Mouse (Mus musculus) fat pad, adult 2 months (tissue): ENCODE measurements around the gene Rnasel.
"Not testable (repeated sequence)": the region's sequence is repeated elsewhere in the genome, so short reads cannot be mapped to it uniquely, and the experiment has no call there.

Experiments used
- DNase-seq: peaks from one replicate; pipeline ENCODE4 v3.0.0-alpha.2; 2011; ENCODE audit warnings: low read depth, low spot score; ENCODE audit errors: extremely low read depth

Rnasel gene

DNA sequence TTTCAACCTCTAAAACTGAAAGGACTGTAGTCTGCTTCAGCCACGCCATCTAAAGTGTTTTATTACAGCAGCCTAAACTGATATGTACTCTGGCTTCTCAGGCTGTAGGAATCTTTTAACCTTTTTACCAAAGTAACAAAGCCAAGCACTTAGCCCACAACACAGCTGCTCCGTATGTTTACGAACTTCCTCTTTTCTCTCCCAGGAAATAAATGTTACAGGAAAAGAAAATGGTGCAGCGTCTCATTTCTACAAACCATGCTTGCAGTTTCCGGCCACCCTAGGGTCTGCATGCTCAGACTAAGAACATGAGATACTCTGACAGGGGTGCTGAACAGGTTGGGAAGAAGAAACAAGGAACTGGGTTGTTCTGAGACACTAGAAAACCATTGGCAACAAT lies 19.2 kb downstream of the Rnasel start:
- no peak for DNase-seq

- not testable (repeated sequence) for DNase-seq
These were observed 20.3 kb downstream of the Rnasel start for GRCm38 (mm10) chr1:153769571-153769970.

DNA sequence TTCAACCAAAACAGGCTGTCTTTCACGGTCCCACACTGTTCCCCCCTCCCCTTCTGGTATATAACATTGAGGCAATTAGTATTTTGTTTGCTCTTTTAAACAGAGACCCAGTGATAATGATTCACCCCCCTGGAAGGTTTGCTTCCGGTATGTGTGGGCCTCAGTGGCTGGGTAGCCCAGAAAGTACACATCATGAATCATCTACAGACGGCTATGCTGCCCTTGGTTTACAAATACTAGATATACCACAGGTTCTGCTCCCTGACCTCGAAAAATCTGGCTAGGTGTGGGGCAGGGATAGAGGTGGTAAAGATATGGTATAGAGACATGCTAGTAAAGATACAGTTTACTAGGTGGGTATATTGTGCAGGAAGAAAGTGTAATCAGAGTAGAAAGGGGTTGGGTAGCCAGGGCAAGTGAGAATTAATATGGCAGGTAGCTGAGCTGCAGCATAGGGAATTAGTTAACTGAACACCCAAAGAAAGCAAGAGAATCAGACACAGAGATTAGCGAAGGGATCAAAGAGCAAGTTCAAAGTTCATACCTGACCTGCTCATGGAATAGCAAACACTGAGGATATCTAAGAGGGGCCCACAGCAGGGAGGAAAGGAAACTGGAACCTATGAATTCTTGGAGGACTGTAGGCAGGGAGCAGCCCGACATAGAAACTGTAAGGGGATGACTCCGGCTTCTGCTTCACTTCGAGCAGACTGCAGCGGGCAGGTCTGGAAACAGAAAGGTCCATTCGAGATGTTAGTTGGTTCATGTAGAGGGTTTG lies 21.0 kb downstream of the Rnasel start:
- no peak for DNase-seq

- no peak for DNase-seq
These were observed 21.5 kb downstream of the Rnasel start for GRCm38 (mm10) chr1:153770776-153771167.

GRCm38 (mm10) chr1:153775174-153775573 lies 25.9 kb downstream of the Rnasel start:
- no peak for DNase-seq

- DNase-seq: no peak
These were observed 27.0 kb downstream of the Rnasel start for GRCm38 (mm10) chr1:153776257-153776656.

DNA sequence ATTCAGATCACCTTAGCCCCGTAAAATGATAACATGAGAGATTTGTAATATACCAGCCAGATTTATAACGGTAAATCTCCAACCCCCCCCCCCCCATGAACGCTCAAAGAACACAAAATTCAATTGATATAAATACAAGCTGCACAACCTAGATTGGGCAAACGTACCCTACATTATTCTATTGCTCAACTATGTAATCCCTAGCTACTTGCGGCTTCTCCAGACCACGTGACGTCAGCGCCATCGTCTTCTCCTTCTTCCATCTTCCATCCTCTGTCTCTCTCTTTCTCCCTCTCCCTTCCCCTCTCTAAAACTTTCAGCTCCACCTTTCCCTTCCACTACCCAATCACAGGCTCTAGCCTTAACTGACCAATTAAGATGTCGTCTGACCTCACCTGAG lies 29.0 kb downstream of the Rnasel start:
- DNase-seq: no peak

- no peak for DNase-seq
These were observed 34.1 kb downstream of the Rnasel start for GRCm38 (mm10) chr1:153783339-153783738.

GRCm38 (mm10) chr1:153785608-153786007 lies 36.4 kb downstream of the Rnasel start:
- DNase-seq: no peak

DNA sequence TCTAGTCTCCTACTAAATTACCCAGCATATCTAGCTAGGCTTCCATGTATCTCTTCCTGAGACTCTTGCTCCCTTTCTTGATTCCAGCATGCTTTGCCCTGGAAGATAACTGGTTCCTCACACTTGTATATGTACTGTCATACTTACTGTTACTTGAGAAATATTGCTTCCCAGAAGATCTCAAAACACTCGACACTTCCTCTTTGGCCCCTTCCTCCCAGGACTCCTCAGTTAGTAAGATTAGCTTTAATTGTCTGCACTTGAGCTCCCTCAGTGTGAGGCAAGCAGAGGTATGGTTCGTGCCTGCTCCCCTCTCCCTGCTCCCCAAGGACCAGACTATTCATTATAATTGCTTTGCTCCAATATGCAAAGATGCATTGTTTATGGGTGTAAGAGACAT lies 41.5 kb downstream of the Rnasel start:
- DNase-seq: no peak

GRCm38 (mm10) chr1:153794241-153794640 lies 45.0 kb downstream of the Rnasel start:
- no peak for DNase-seq

- no peak for DNase-seq
These were observed 53.5 kb downstream of the Rnasel start for GRCm38 (mm10) chr1:153802691-153803090.

DNA sequence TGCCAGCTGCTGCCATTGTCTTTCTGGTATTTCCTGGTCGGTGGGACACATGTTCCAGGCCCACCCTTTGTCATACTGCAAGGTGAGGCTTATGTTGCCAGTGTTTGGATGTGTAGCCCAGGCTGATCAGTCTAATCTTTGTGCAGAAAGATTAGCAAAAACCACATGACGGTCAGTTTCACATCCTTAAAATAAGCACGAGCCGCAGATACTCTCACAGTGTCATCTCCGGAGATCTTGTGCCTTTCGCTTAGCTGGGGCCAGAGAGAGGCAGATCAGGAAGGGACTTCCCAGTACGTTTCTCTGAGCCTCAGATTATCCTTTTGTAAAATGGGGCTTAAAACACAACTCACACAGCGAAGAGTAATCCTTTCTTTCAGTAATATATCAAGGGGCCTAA lies 54.3 kb downstream of the Rnasel start:
- DNase-seq: no peak

DNA sequence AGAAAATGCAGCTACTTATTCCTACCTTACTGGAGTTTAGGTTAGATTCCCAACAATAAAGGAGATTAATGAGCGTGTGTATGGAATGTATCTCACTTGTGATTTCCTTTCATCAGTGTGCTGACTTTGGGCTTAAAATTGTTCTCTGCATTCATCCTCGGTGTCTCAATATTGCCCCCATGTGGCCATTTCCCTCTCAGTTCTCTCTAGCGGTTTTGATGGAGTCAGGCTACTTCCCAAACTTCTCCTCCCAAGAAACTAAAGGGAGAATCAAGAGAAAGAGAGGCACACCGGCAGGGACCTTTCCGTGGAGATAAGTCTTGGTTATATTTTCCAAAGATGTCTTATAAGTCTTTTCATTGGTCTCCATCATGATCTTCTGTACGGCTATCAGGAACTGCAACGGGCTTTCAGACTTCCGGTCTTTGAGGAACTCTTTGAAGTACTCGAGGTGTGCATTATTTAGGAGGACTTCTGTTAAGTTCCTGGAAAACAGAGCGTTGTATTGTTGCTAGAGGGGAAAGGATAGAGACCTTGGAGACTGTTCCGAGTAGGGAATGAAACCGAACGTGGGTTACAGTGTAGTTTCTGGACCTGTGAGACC lies 58.3 kb downstream of the Rnasel start:
- no peak for DNase-seq
